Mouse (Mus musculus) lung, postnatal 25 days (tissue): Measurements from ENCODE around the gene Sertad4.

Experiments
- DNase-seq: peaks from one replicate; pipeline ENCODE4 v3.0.0; 2022; ENCODE audit warnings: low spot score

Sertad4 gene

GRCm38 (mm10) chr1:192806168-192807157, 49.1 kb downstream of the Sertad4 start:
- no peak for DNase-seq

- DNase-seq = no peak
Measured at GRCm38 (mm10) chr1:192800338-192800737, 55.2 kb downstream of the Sertad4 start.

GRCm38 (mm10) chr1:192799165-192799991, 56.2 kb downstream of the Sertad4 start:
- DNase-seq = peak; percentile 13

- DNase-seq = no peak
Measured at GRCm38 (mm10) chr1:192798212-192799164, 57.1 kb downstream of the Sertad4 start.

GRCm38 (mm10) chr1:192797011-192797274, 58.6 kb downstream of the Sertad4 start:
- DNase-seq = no peak

- no peak for DNase-seq
Measured at GRCm38 (mm10) chr1:192796201-192797010, 59.1 kb downstream of the Sertad4 start.

- no peak for DNase-seq
Measured at GRCm38 (mm10) chr1:192794957-192795745, 60.4 kb downstream of the Sertad4 start.
